In the genomic region with DNA sequence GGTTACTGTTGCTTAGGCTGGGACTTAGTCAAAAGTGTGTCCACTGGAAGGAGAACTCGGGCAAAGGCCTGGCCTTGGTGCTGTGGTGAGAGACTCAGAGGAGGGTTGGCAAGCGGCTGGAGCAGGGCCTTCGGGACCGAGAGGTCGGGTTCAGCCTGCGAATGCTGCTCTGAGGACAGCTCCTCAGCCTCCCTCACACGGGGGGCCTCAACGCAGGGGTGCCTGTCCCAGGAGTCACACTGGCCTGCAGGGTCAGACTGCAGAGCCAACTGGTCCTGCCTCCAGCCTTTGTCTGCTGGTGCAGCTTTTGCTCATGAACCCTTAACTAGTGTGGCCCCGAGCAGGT, we compare ENCODE assay signal across 11 mouse cellular contexts. TPM values are rescaled to one million over a fixed set of nuclear protein-coding genes. Genes with fewer than 3 reads are reported as not detected.
DNase-seq lines count a peak whose midpoint lies in the region; ATAC-seq and TF ChIP-seq lines count a peak whose summit lies in the region.
"Had no signal": no experiment of that assay in that cellular context is flagged by ENCODE, and none has a peak within 500 bp of the region (broad histone marks: within the 10 kb centered on the region; RNA-seq: fewer than 3 reads in every experiment).

No protein-coding gene starts in this region.

- TF ChIP-seq EP300 in liver, postnatal 0 days (IDR thresholded peaks at IDR 0.05; ENCODE audit: low read depth), result no peak

- H3K9ac ChIP-seq in heart, embryonic 12.5 days, result peak overlapping the region; percentile 32; the same call in 1 of the 2 replicates
- H3K9ac ChIP-seq in liver, embryonic 11.5 days (ENCODE audit: low read depth, low read length), result no peak overlapping the region
- H3K9ac ChIP-seq in liver, postnatal 0 days (replicated peaks), result no peak overlapping the region
- peak overlapping the region; percentile 15; the same call in 1 of the 2 replicates for H3K9ac ChIP-seq in ES-E14 (ENCODE audit: insufficient read depth, low read depth, low read length, poor library complexity, severe bottlenecking)
- H3K9ac ChIP-seq in intestine, postnatal 0 days (ENCODE audit: low read depth, low read length), result no peak overlapping the region

- H3K4me3 ChIP-seq in heart, embryonic 12.5 days, result no peak overlapping the region
- no peak overlapping the region for H3K4me3 ChIP-seq in liver, embryonic 11.5 days (ENCODE audit: low read depth, low read length)
- H3K4me3 ChIP-seq in liver, postnatal 0 days (ENCODE audit: low read depth, low read length), result no peak overlapping the region
- no peak overlapping the region for H3K4me3 ChIP-seq in ES-E14 (ENCODE audit: insufficient read depth in 1 of 2, low read depth in 1 of 2, low read length in 2 of 2, poor library complexity in 1 of 2, severe bottlenecking in 1 of 2)
- H3K4me3 ChIP-seq in intestine, postnatal 0 days (ENCODE audit: low read depth, low read length), result no peak overlapping the region

- 61% methylated on average over 9 of the region's 9 CpGs for WGBS in heart, embryonic 12.5 days
- 79% methylated on average over 9 of the region's 9 CpGs for WGBS in liver, embryonic 11.5 days
- WGBS in liver, postnatal 0 days (ENCODE audit: insufficient replicate concordance), result 83% methylated on average over 9 of the region's 9 CpGs
- WGBS in intestine, postnatal 0 days, result 68% methylated on average over 9 of the region's 9 CpGs

- in situ Hi-C loops in ES-E14 (cut with MboI; ENCODE audit: low sequenced_read_pairs in 2 of 2, unreplicated experiment in 2 of 2), result no loop called here

- peaks cover 86% of the 10 kb centered on the region for H3K4me1 ChIP-seq in heart, embryonic 12.5 days (replicated peaks)
- H3K4me1 ChIP-seq in liver, embryonic 11.5 days (replicated peaks; ENCODE audit: control insufficient read depth, insufficient read depth, low read length), result peaks cover 53% of the 10 kb centered on the region
- peaks cover 39% of the 10 kb centered on the region for H3K4me1 ChIP-seq in liver, postnatal 0 days (ENCODE audit: insufficient read depth)
- H3K4me1 ChIP-seq in ES-E14 (ENCODE audit: control insufficient read depth in 2 of 2, insufficient read depth in 2 of 2, low read length in 2 of 2, poor library complexity in 1 of 2), result peaks cover 17 to 45% of the 10 kb centered on the region in 2 experiments
- H3K4me1 ChIP-seq in intestine, postnatal 0 days (replicated peaks; ENCODE audit: control insufficient read depth, insufficient read depth, low read length), result peaks cover 16% of the 10 kb centered on the region

- H3K27me3 ChIP-seq in heart, embryonic 12.5 days (replicated peaks), result no peaks in the 10 kb centered on the region
- no peaks in the 10 kb centered on the region for H3K27me3 ChIP-seq in liver, embryonic 11.5 days (replicated peaks; ENCODE audit: control insufficient read depth, insufficient read depth, low read length)
- H3K27me3 ChIP-seq in liver, postnatal 0 days (ENCODE audit: insufficient read depth, low read length), result no peaks in the 10 kb centered on the region
- H3K27me3 ChIP-seq in intestine, postnatal 0 days (replicated peaks; ENCODE audit: control insufficient read depth, insufficient read depth, low read length), result no peaks in the 10 kb centered on the region
- H3K27me3 ChIP-seq: CH12.LX had no signal

- ATAC-seq in heart, embryonic 12.5 days (ENCODE audit: insufficient number of reproducible peaks, low FRiP score), result no peak
- ATAC-seq in liver, embryonic 11.5 days (replicated peaks; ENCODE audit: low FRiP score), result no peak
- no peak for ATAC-seq in liver, postnatal 0 days
- ATAC-seq in intestine, postnatal 0 days, result no peak

- no peak for DNase-seq in heart, postnatal 4 days
- DNase-seq in liver, embryonic 11.5 days (ENCODE audit: low spot score), result no peak
- DNase-seq in liver, postnatal 0 days, result no peak
- no peak for DNase-seq in ES-E14 (ENCODE audit: low read depth, low spot score)
- DNase-seq in frontal cortex, postnatal 36 days (ENCODE audit: low spot score in 2 of 2), result no peak
- DNase-seq: cerebellum, adult 2 months; kidney, postnatal 14 days; left cerebral cortex, postnatal 4 days had no signal

- H3K36me3 ChIP-seq in heart, embryonic 12.5 days, result no peaks in the 10 kb centered on the region
- H3K36me3 ChIP-seq in liver, embryonic 11.5 days (ENCODE audit: control insufficient read depth, insufficient read depth, low read length), result no peaks in the 10 kb centered on the region
- no peaks in the 10 kb centered on the region for H3K36me3 ChIP-seq in liver, postnatal 0 days (replicated peaks; ENCODE audit: insufficient read depth, low read length)
- no peaks in the 10 kb centered on the region; the same call in 1 of the 2 replicates for H3K36me3 ChIP-seq in ES-E14 (ENCODE audit: control insufficient read depth, insufficient read depth, low read length, poor library complexity, severe bottlenecking)
- H3K36me3 ChIP-seq in intestine, postnatal 0 days (ENCODE audit: control insufficient read depth, insufficient read depth), result peaks cover 6% of the 10 kb centered on the region; the same call in 1 of the 2 replicates

- peak overlapping the region; percentile 32 for H3K4me2 ChIP-seq in heart, embryonic 12.5 days
- no peak overlapping the region for H3K4me2 ChIP-seq in liver, embryonic 11.5 days
- no peak overlapping the region for H3K4me2 ChIP-seq in liver, postnatal 0 days (ENCODE audit: low read depth, low read length)
- H3K4me2 ChIP-seq in intestine, postnatal 0 days (replicated peaks; ENCODE audit: low read depth), result no peak overlapping the region

- H3K9me3 ChIP-seq in heart, embryonic 12.5 days (replicated peaks), result no peaks in the 10 kb centered on the region
- H3K9me3 ChIP-seq in liver, embryonic 11.5 days (ENCODE audit: control insufficient read depth, low read length), result no peaks in the 10 kb centered on the region
- H3K9me3 ChIP-seq in liver, postnatal 0 days (ENCODE audit: low read length), result no peaks in the 10 kb centered on the region
- no peaks in the 10 kb centered on the region for H3K9me3 ChIP-seq in ES-E14 (ENCODE audit: control insufficient read depth, insufficient read depth, low read depth, low read length)
- H3K9me3 ChIP-seq in intestine, postnatal 0 days (ENCODE audit: control insufficient read depth), result no peaks in the 10 kb centered on the region

- no peak for TF ChIP-seq CTCF in liver, postnatal 0 days (IDR thresholded peaks at IDR 0.05; ENCODE audit: low read depth)
- no peak for TF ChIP-seq CTCF in intestine, postnatal 0 days (IDR thresholded peaks at IDR 0.05; ENCODE audit: low read depth)

- peak overlapping the region; percentile 71 for H3K27ac ChIP-seq in heart, embryonic 12.5 days (ENCODE audit: poor library complexity, severe bottlenecking)
- H3K27ac ChIP-seq in liver, embryonic 11.5 days (ENCODE audit: low read depth, low read length), result peak overlapping the region; percentile 15; the same call in 1 of the 2 replicates
- no peak overlapping the region for H3K27ac ChIP-seq in liver, postnatal 0 days (ENCODE audit: low read depth)
- H3K27ac ChIP-seq in ES-E14 (ENCODE audit: insufficient read depth, low read depth, low read length, poor library complexity, severe bottlenecking), result peak overlapping the region; percentile 85
- 0 out of 2 replicates have a peak overlapping the region, but pooled peaks have one; percentile 3 for H3K27ac ChIP-seq in intestine, postnatal 0 days (ENCODE audit: low read depth, low read length)

TF ChIP-seq in ES-E14, 5 proteins besides CTCF, POLR2A, EP300 and RAD21:
- TF ChIP-seq ZNF384 (IDR thresholded peaks at IDR 0.05; ENCODE audit: low read depth, low read length) (no peak), MAFK (IDR thresholded peaks at IDR 0.05; ENCODE audit: insufficient read depth, low read depth, low read length) (no peak), ZC3H11A (IDR thresholded peaks at IDR 0.05; ENCODE audit: borderline replicate concordance, low read depth, low read length) (no peak), CHD2 (IDR thresholded peaks at IDR 0.05; ENCODE audit: low read depth, low read length) (no peak), HCFC1 (IDR thresholded peaks at IDR 0.05; ENCODE audit: borderline replicate concordance, insufficient read depth, low read length) (no peak)
TF ChIP-seq in ES-E14: peak in this region for 0.

RNA-seq across cellular contexts. Expression of gene Ppp2r5c, which starts 57.2 kb away (rescaled TPM):
- 142 and 147 TPM in 2 replicates for polyA plus RNA-seq in heart, embryonic 12.5 days (2016; fragmentation: Nextera tagmentation; extraction: Ambion mirVana)
- 100 to 1,000 TPM; 126 to 128 TPM for total RNA-seq in heart, postnatal 4 days (2021)
- 138 and 151 TPM in 2 replicates for polyA plus RNA-seq in liver, embryonic 11.5 days (2014; fragmentation: Nextera tagmentation; extraction: Ambion mirVana)
- polyA plus RNA-seq in liver, postnatal 0 days (2015; fragmentation: Nextera tagmentation; extraction: Ambion mirVana), result 53.3 and 55.5 TPM in 2 replicates
- total RNA-seq in ES-E14 (2012; rRNA removed), result 62.1 and 83.4 TPM in 2 replicates
- 138 and 143 TPM in 2 replicates for polyA plus RNA-seq in intestine, postnatal 0 days (2015; fragmentation: Nextera tagmentation; extraction: Ambion mirVana)

Comparison
In these comparisons a context has a peak if more than half of its experiments do, and no peak if none do; other contexts are left out.
1. H3K9ac ChIP-seq: peak in heart, embryonic 12.5 days (single experiment) and ES-E14 (single experiment); none in liver, embryonic 11.5 days (single experiment), liver, postnatal 0 days (single experiment) and intestine, postnatal 0 days (single experiment).